Mouse (Mus musculus): Measurements from ENCODE around the gene Gimap5. TPM values are rescaled to one million over a fixed set of nuclear protein-coding genes. Genes with fewer than 3 reads are reported as not detected.

Gimap5 gene
- 2.7 and 3.1 TPM in 2 replicates for polyA plus RNA-seq (2015; fragmentation: Nextera tagmentation; extraction: Ambion mirVana)

- Histone ChIP-seq H3K27ac (replicated peaks) (peak within 1 kb of the TSS; percentile 33; the same call in 1 of the 2 replicates), H3K9me3 (replicated peaks) (no peaks in the 10 kb centered on the region), H3K4me1 (replicated peaks) (peaks cover 20% of the 10 kb centered on the region), H3K27me3 (no peaks in the 10 kb centered on the region), H3K4me3 (replicated peaks) (no peak within 1 kb of the TSS; the same call in 1 of the 2 replicates), H3K4me2 (peak within 1 kb of the TSS; percentile 37), H3K9ac (no peak within 1 kb of the TSS), H3K36me3 (replicated peaks) (no peaks in the 10 kb centered on the region)
- peak; percentile 24; the same call in 1 of the 2 replicates for ATAC-seq (ENCODE audit: insufficient read depth)
- 15% methylated on average over 16 of the region's 16 CpGs for WGBS (ENCODE audit: insufficient replicate concordance)
Measured at GRCm38 (mm10) chr6:48745959-48746889, at the start of gene Gimap5. Gimap5 (plus strand) TSS chr6:48746197.

- H3K36me3 ChIP-seq (replicated peaks) = no peaks in the 10 kb centered on the region
- H3K9ac ChIP-seq = no peak overlapping the region
- H3K4me2 ChIP-seq = no peak overlapping the region
- H3K27ac ChIP-seq (replicated peaks) = no peak overlapping the region
- WGBS (ENCODE audit: insufficient replicate concordance) = 61% methylated on average over 4 of the region's 4 CpGs
- H3K4me3 ChIP-seq (replicated peaks) = no peak overlapping the region
- no peaks in the 10 kb centered on the region for H3K4me1 ChIP-seq (replicated peaks)
- no peaks in the 10 kb centered on the region for H3K27me3 ChIP-seq
- no peaks in the 10 kb centered on the region for H3K9me3 ChIP-seq (replicated peaks)
- ATAC-seq (ENCODE audit: insufficient read depth) = no peak
Measured at GRCm38 (mm10) chr6:48696830-48697554, 49.0 kb upstream of the Gimap5 start.

DNA sequence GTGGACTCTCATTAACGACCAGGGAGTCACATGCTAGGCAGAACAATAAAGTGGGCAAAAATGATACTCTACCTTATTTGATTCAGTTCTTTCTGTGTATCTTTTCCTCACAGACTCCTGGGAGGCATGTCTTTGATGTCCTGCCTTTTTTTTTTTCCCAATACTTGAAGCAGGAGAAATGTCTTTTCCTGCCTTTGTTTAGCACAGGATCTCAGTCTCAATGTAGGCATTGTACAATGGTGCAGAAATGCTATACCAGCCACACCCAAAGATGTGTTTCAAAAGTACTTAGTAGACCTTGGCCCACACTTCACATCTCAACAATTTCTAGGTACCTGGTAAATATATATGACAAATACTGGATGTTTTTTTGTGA lies 48.5 kb upstream of the Gimap5 start:
- Histone ChIP-seq H3K27ac (replicated peaks) (no peak overlapping the region), H3K4me1 (replicated peaks) (no peaks in the 10 kb centered on the region), H3K36me3 (replicated peaks) (no peaks in the 10 kb centered on the region), H3K9me3 (replicated peaks) (no peaks in the 10 kb centered on the region), H3K27me3 (no peaks in the 10 kb centered on the region), H3K4me3 (replicated peaks) (no peak overlapping the region), H3K9ac (no peak overlapping the region), H3K4me2 (no peak overlapping the region)
- no peak for ATAC-seq (ENCODE audit: insufficient read depth)
- 18% methylated on average over 1 of the region's 1 CpGs for WGBS (ENCODE audit: insufficient replicate concordance)

DNA sequence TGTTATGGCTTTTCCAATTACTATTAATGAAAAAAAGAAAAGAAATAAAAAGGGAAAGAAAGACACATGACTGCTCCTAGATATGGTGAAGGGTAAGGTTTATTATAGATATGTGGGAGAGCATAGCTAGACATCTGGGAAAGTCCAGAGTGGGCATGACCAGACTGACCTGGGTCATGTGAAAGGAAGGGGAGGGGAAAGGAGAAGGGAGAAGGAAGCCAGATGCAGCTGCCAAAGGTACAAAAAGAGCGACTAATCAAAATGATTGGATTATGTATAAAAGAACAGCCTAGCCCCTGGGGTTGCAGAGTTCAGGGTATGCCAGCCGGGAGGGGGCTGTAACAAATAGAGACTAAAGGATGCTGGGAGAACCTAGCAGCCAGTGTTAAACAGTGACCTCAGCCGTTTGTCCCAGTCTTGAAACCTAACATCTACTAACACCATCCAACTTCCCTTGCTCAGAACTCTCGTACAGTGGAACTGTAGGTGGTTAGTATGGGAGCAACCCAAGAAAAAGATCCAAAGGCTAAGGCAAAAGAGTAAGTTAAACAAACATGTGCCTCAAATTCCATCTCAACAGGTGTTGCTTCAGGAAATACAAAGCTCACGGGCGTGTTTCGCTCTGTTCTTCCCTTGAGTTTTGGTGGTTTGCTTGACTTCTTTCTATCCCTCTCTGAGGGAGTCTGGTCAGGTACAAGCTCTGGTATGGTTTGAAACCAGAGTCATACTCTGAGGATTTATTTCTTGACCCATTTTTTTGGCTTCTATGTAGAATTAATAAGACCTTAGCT lies 47.7 kb upstream of the Gimap5 start:
- no peak overlapping the region for H3K4me2 ChIP-seq
- no peak overlapping the region for H3K4me3 ChIP-seq (replicated peaks)
- H3K4me1 ChIP-seq (replicated peaks) = no peaks in the 10 kb centered on the region
- H3K9me3 ChIP-seq (replicated peaks) = no peaks in the 10 kb centered on the region
- WGBS (ENCODE audit: insufficient replicate concordance) = 52% methylated on average over 7 of the region's 7 CpGs
- H3K9ac ChIP-seq = no peak overlapping the region
- no peaks in the 10 kb centered on the region for H3K27me3 ChIP-seq
- H3K27ac ChIP-seq (replicated peaks) = no peak overlapping the region
- ATAC-seq (ENCODE audit: insufficient read depth) = no peak
- H3K36me3 ChIP-seq (replicated peaks) = no peaks in the 10 kb centered on the region

DNA sequence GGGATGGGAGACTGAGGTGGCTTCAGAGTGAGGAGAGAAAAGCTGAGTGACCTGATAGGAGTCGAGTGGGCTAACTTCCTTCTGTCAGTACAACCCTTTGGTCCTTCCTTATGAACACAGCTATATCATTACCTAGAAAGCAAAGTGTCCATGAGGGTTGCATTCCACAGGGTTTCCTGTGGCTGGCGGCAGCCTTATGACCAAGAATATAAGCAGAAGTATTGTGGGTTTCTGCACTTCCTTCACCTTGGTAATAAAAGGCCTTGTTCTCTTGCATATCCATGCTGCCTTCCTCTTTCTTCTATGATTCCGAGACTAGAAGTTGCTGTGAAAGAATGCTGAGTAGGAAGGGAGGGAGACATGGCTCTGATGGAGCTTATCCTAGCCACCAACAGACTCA lies 47.1 kb upstream of the Gimap5 start:
- Histone ChIP-seq H3K27me3 (no peaks in the 10 kb centered on the region), H3K9ac (no peak overlapping the region), H3K27ac (replicated peaks) (no peak overlapping the region), H3K36me3 (replicated peaks) (no peaks in the 10 kb centered on the region), H3K4me2 (no peak overlapping the region), H3K4me1 (replicated peaks) (no peaks in the 10 kb centered on the region), H3K4me3 (replicated peaks) (no peak overlapping the region), H3K9me3 (replicated peaks) (no peaks in the 10 kb centered on the region)
- ATAC-seq (ENCODE audit: insufficient read depth) = no peak
- WGBS (ENCODE audit: insufficient replicate concordance) = 16% methylated on average over 3 of the region's 3 CpGs

GRCm38 (mm10) chr6:48700251-48701075 lies 45.5 kb upstream of the Gimap5 start:
- no peaks in the 10 kb centered on the region for H3K36me3 ChIP-seq (replicated peaks)
- no peak overlapping the region for H3K4me3 ChIP-seq (replicated peaks)
- H3K27ac ChIP-seq (replicated peaks) = no peak overlapping the region
- no peaks in the 10 kb centered on the region for H3K9me3 ChIP-seq (replicated peaks)
- H3K9ac ChIP-seq = no peak overlapping the region
- peak; percentile 51 for ATAC-seq (ENCODE audit: insufficient read depth)
- no peaks in the 10 kb centered on the region for H3K4me1 ChIP-seq (replicated peaks)
- WGBS (ENCODE audit: insufficient replicate concordance) = 13% methylated on average over 5 of the region's 5 CpGs
- H3K4me2 ChIP-seq = no peak overlapping the region
- H3K27me3 ChIP-seq = no peaks in the 10 kb centered on the region

- H3K9ac ChIP-seq = no peak overlapping the region
- no peak overlapping the region for H3K4me3 ChIP-seq (replicated peaks)
- H3K27ac ChIP-seq (replicated peaks) = no peak overlapping the region
- H3K27me3 ChIP-seq = no peaks in the 10 kb centered on the region
- H3K4me2 ChIP-seq = no peak overlapping the region
- WGBS (ENCODE audit: insufficient replicate concordance) = 67% methylated on average over 7 of the region's 7 CpGs
- no peak for ATAC-seq (ENCODE audit: insufficient read depth)
- no peaks in the 10 kb centered on the region for H3K4me1 ChIP-seq (replicated peaks)
- H3K9me3 ChIP-seq (replicated peaks) = no peaks in the 10 kb centered on the region
- H3K36me3 ChIP-seq (replicated peaks) = no peaks in the 10 kb centered on the region
Measured at GRCm38 (mm10) chr6:48702146-48702545, 43.9 kb upstream of the Gimap5 start.

GRCm38 (mm10) chr6:48702601-48703000 lies 43.4 kb upstream of the Gimap5 start:
- 71% methylated on average over 5 of the region's 5 CpGs for WGBS (ENCODE audit: insufficient replicate concordance)
- no peaks in the 10 kb centered on the region for H3K36me3 ChIP-seq (replicated peaks)
- no peak overlapping the region for H3K27ac ChIP-seq (replicated peaks)
- no peaks in the 10 kb centered on the region for H3K4me1 ChIP-seq (replicated peaks)
- no peaks in the 10 kb centered on the region for H3K9me3 ChIP-seq (replicated peaks)
- no peak for ATAC-seq (ENCODE audit: insufficient read depth)
- H3K4me3 ChIP-seq (replicated peaks) = no peak overlapping the region
- H3K9ac ChIP-seq = no peak overlapping the region
- no peak overlapping the region for H3K4me2 ChIP-seq
- H3K27me3 ChIP-seq = no peaks in the 10 kb centered on the region

DNA sequence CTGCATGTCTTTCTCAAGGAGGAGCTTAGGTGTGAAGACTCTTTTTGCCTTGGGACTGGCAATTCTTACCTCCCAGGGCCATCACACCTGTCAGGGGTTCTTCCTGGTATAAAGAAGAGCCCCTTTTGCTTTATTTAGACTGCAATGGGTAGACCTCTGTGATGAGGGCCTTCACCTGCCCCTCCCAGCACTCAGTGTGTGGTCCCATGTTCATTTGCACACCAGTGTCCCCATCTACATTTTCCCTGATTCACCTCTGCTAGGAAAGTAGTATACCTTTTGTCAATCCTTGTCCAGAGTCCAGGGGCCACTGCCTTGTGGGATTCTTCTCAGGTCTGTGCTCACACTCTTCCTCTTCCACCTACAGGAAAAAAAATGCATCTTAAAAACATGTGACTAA lies 41.9 kb upstream of the Gimap5 start:
- Histone ChIP-seq H3K27ac (replicated peaks) (no peak overlapping the region), H3K9ac (no peak overlapping the region), H3K4me2 (no peak overlapping the region), H3K4me3 (replicated peaks) (no peak overlapping the region), H3K9me3 (replicated peaks) (no peaks in the 10 kb centered on the region), H3K4me1 (replicated peaks) (no peaks in the 10 kb centered on the region), H3K27me3 (no peaks in the 10 kb centered on the region), H3K36me3 (replicated peaks) (no peaks in the 10 kb centered on the region)
- no peak for ATAC-seq (ENCODE audit: insufficient read depth)

DNA sequence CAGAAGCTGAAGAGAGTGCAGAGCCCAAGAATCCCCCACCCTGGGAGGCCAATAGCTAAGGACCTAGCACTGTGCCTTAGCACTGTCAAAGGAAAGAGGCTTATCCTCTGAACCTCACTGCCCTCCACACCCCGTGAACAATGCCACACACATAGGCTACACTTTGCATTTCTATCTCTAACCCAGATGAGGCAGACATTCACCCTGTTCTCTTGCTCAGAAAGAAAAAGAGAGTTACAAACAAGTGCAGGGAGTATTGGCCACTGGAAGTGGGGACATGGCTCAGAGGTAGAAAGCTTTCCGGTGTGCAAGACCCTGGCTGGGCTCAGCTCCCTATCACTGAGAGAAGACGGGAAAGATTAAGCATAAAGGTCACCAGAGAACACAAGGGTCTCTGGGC lies 39.9 kb upstream of the Gimap5 start:
- H3K9ac ChIP-seq = no peak overlapping the region
- no peaks in the 10 kb centered on the region for H3K9me3 ChIP-seq (replicated peaks)
- 26% methylated on average over 3 of the region's 3 CpGs for WGBS (ENCODE audit: insufficient replicate concordance)
- no peak overlapping the region for H3K4me2 ChIP-seq
- H3K36me3 ChIP-seq (replicated peaks) = no peaks in the 10 kb centered on the region
- no peaks in the 10 kb centered on the region for H3K27me3 ChIP-seq
- H3K27ac ChIP-seq (replicated peaks) = no peak overlapping the region
- no peak for ATAC-seq (ENCODE audit: insufficient read depth)
- H3K4me3 ChIP-seq (replicated peaks) = no peak overlapping the region
- H3K4me1 ChIP-seq (replicated peaks) = no peaks in the 10 kb centered on the region

Data from liver, embryonic 15.5 days (tissue).